Mouse (Mus musculus): Measurements from ENCODE around the gene Map3k7.

The Map3k7 gene

GRCm38 (mm10) chr4:31963354-31964193 is at the start of gene Map3k7:
Gene Map3k7, plus strand, starts transcription at chr4:31964097.
- no peaks in the 10 kb centered on the region for H3K9me3 ChIP-seq (ENCODE audit: low read length)
- peaks cover 38% of the 10 kb centered on the region for H3K4me1 ChIP-seq (replicated peaks; ENCODE audit: low read depth, low read length)
- H3K27me3 ChIP-seq (ENCODE audit: insufficient read depth, low read length), result no peaks in the 10 kb centered on the region
- peak within 1 kb of the TSS; percentile 95 for H3K4me3 ChIP-seq (replicated peaks; ENCODE audit: low read length)
- H3K36me3 ChIP-seq (ENCODE audit: insufficient read depth, low read length), result peaks cover 3% of the 10 kb centered on the region; the same call in 1 of the 2 replicates
- no peak for TF ChIP-seq NANOG (IDR thresholded peaks at IDR 0.05; ENCODE audit: borderline replicate concordance, low read length)
- TF ChIP-seq CTCF (conservative IDR thresholded peaks at IDR 0.05; ENCODE audit: low read length), result no peak
- TF ChIP-seq POU5F1 (IDR thresholded peaks at IDR 0.05; ENCODE audit: borderline replicate concordance, low read length), result no peak

GRCm38 (mm10) chr4:31915114-31915513 is 48.8 kb upstream of the Map3k7 start:
- H3K4me1 ChIP-seq (replicated peaks; ENCODE audit: low read depth, low read length), result no peaks in the 10 kb centered on the region
- TF ChIP-seq CTCF (conservative IDR thresholded peaks at IDR 0.05; ENCODE audit: low read length) (no peak), POU5F1 (IDR thresholded peaks at IDR 0.05; ENCODE audit: borderline replicate concordance, low read length) (no peak), NANOG (IDR thresholded peaks at IDR 0.05; ENCODE audit: borderline replicate concordance, low read length) (no peak)
- no peaks in the 10 kb centered on the region for H3K36me3 ChIP-seq (ENCODE audit: insufficient read depth, low read length)
- H3K4me3 ChIP-seq (replicated peaks; ENCODE audit: low read length), result no peak overlapping the region
- H3K9me3 ChIP-seq (ENCODE audit: low read length), result no peaks in the 10 kb centered on the region
- H3K27me3 ChIP-seq (ENCODE audit: insufficient read depth, low read length), result no peaks in the 10 kb centered on the region

GRCm38 (mm10) chr4:31918717-31919116 is 45.2 kb upstream of the Map3k7 start:
- H3K4me3 ChIP-seq (replicated peaks; ENCODE audit: low read length), result no peak overlapping the region
- no peaks in the 10 kb centered on the region for H3K36me3 ChIP-seq (ENCODE audit: insufficient read depth, low read length)
- no peak for TF ChIP-seq NANOG (IDR thresholded peaks at IDR 0.05; ENCODE audit: borderline replicate concordance, low read length)
- TF ChIP-seq CTCF (conservative IDR thresholded peaks at IDR 0.05; ENCODE audit: low read length), result no peak
- no peak for TF ChIP-seq POU5F1 (IDR thresholded peaks at IDR 0.05; ENCODE audit: borderline replicate concordance, low read length)
- H3K4me1 ChIP-seq (replicated peaks; ENCODE audit: low read depth, low read length), result no peaks in the 10 kb centered on the region
- no peaks in the 10 kb centered on the region for H3K9me3 ChIP-seq (ENCODE audit: low read length)
- H3K27me3 ChIP-seq (ENCODE audit: insufficient read depth, low read length), result peaks cover 10% of the 10 kb centered on the region

- Histone ChIP-seq H3K36me3 (ENCODE audit: insufficient read depth, low read length) (no peaks in the 10 kb centered on the region), H3K9me3 (ENCODE audit: low read length) (no peaks in the 10 kb centered on the region), H3K4me3 (replicated peaks; ENCODE audit: low read length) (no peak overlapping the region), H3K4me1 (replicated peaks; ENCODE audit: low read depth, low read length) (no peaks in the 10 kb centered on the region), H3K27me3 (ENCODE audit: insufficient read depth, low read length) (peaks cover 10% of the 10 kb centered on the region)
- TF ChIP-seq POU5F1 (IDR thresholded peaks at IDR 0.05; ENCODE audit: borderline replicate concordance, low read length) (no peak), NANOG (IDR thresholded peaks at IDR 0.05; ENCODE audit: borderline replicate concordance, low read length) (no peak), CTCF (conservative IDR thresholded peaks at IDR 0.05; ENCODE audit: low read length) (no peak)
Measured at GRCm38 (mm10) chr4:31922215-31922614, 41.7 kb upstream of the Map3k7 start.

- H3K9me3 ChIP-seq (ENCODE audit: low read length), result no peaks in the 10 kb centered on the region
- peaks cover 10% of the 10 kb centered on the region for H3K27me3 ChIP-seq (ENCODE audit: insufficient read depth, low read length)
- H3K36me3 ChIP-seq (ENCODE audit: insufficient read depth, low read length), result no peaks in the 10 kb centered on the region
- no peaks in the 10 kb centered on the region for H3K4me1 ChIP-seq (replicated peaks; ENCODE audit: low read depth, low read length)
- no peak overlapping the region for H3K4me3 ChIP-seq (replicated peaks; ENCODE audit: low read length)
- TF ChIP-seq POU5F1 (IDR thresholded peaks at IDR 0.05; ENCODE audit: borderline replicate concordance, low read length) (no peak), NANOG (IDR thresholded peaks at IDR 0.05; ENCODE audit: borderline replicate concordance, low read length) (no peak), CTCF (conservative IDR thresholded peaks at IDR 0.05; ENCODE audit: low read length) (no peak)
Measured at GRCm38 (mm10) chr4:31923437-31923836, 40.5 kb upstream of the Map3k7 start.

- peaks cover 13% of the 10 kb centered on the region for H3K27me3 ChIP-seq (ENCODE audit: insufficient read depth, low read length)
- H3K9me3 ChIP-seq (ENCODE audit: low read length), result no peaks in the 10 kb centered on the region
- TF ChIP-seq NANOG (IDR thresholded peaks at IDR 0.05; ENCODE audit: borderline replicate concordance, low read length), result no peak
- no peak for TF ChIP-seq POU5F1 (IDR thresholded peaks at IDR 0.05; ENCODE audit: borderline replicate concordance, low read length)
- TF ChIP-seq CTCF (conservative IDR thresholded peaks at IDR 0.05; ENCODE audit: low read length), result no peak
- H3K36me3 ChIP-seq (ENCODE audit: insufficient read depth, low read length), result no peaks in the 10 kb centered on the region
- no peaks in the 10 kb centered on the region for H3K4me1 ChIP-seq (replicated peaks; ENCODE audit: low read depth, low read length)
- H3K4me3 ChIP-seq (replicated peaks; ENCODE audit: low read length), result no peak overlapping the region
Measured at GRCm38 (mm10) chr4:31924301-31925185, 39.4 kb upstream of the Map3k7 start.

- Histone ChIP-seq H3K36me3 (ENCODE audit: insufficient read depth, low read length) (no peaks in the 10 kb centered on the region), H3K9me3 (ENCODE audit: low read length) (no peaks in the 10 kb centered on the region), H3K4me3 (replicated peaks; ENCODE audit: low read length) (no peak overlapping the region), H3K27me3 (ENCODE audit: insufficient read depth, low read length) (peaks cover 23% of the 10 kb centered on the region), H3K4me1 (replicated peaks; ENCODE audit: low read depth, low read length) (peaks cover 10% of the 10 kb centered on the region; the same call in 1 of the 2 replicates)
- TF ChIP-seq NANOG (IDR thresholded peaks at IDR 0.05; ENCODE audit: borderline replicate concordance, low read length) (no peak), POU5F1 (IDR thresholded peaks at IDR 0.05; ENCODE audit: borderline replicate concordance, low read length) (no peak), CTCF (conservative IDR thresholded peaks at IDR 0.05; ENCODE audit: low read length) (no peak)
Measured at GRCm38 (mm10) chr4:31933171-31933570, 30.7 kb upstream of the Map3k7 start.

GRCm38 (mm10) chr4:31935831-31936306 is 28.0 kb upstream of the Map3k7 start:
- no peaks in the 10 kb centered on the region for H3K9me3 ChIP-seq (ENCODE audit: low read length)
- no peak overlapping the region for H3K4me3 ChIP-seq (replicated peaks; ENCODE audit: low read length)
- TF ChIP-seq CTCF (conservative IDR thresholded peaks at IDR 0.05; ENCODE audit: low read length) (no peak), NANOG (IDR thresholded peaks at IDR 0.05; ENCODE audit: borderline replicate concordance, low read length) (no peak), POU5F1 (IDR thresholded peaks at IDR 0.05; ENCODE audit: borderline replicate concordance, low read length) (no peak)
- H3K27me3 ChIP-seq (ENCODE audit: insufficient read depth, low read length), result peaks cover 20% of the 10 kb centered on the region
- peaks cover 10% of the 10 kb centered on the region; the same call in 1 of the 2 replicates for H3K4me1 ChIP-seq (replicated peaks; ENCODE audit: low read depth, low read length)
- H3K36me3 ChIP-seq (ENCODE audit: insufficient read depth, low read length), result no peaks in the 10 kb centered on the region

Data from E14TG2a.4 (cell line).